Mouse (Mus musculus) layer of hippocampus, postnatal 14 days (tissue): Measurements from ENCODE around the gene Polr2i. TPM values are rescaled to one million over a fixed set of nuclear protein-coding genes. Genes with fewer than 3 reads are reported as not detected.
"Not testable (repeated sequence)": the region's sequence is repeated elsewhere in the genome, so short reads cannot be mapped to it uniquely, and the experiment has no call there.

ENCODE experiments used
- DNase-seq, 2 experiments: peaks; one replicate each; pipeline ENCODE4 v3.0.0; 2021 to 2022; ENCODE audit warnings: low spot score in 2 of 2, mixed read lengths in 1 of 2
- total RNA-seq, 2 experiments: library from RNA; stranded (reverse); gene quantifications; 2 replicates each; pipeline ENCODE4 v1.2.3; 2021

Polr2i gene
- total RNA-seq, 2 experiments from 2014 or later, result 53.9 to 58.0 TPM

GRCm38 (mm10) chr7:30202895-30203690 lies 28.7 kb upstream of the Polr2i start:
- no peak for DNase-seq

- DNase-seq, result no peak
These were observed 27.4 kb upstream of the Polr2i start for GRCm38 (mm10) chr7:30204380-30204779.

- DNase-seq, result peak in 1 of 2 experiments; percentile 59
These were observed 26.4 kb upstream of the Polr2i start for GRCm38 (mm10) chr7:30205383-30205782.

GRCm38 (mm10) chr7:30206364-30206763 lies 25.4 kb upstream of the Polr2i start:
- DNase-seq, result not testable (repeated sequence)

GRCm38 (mm10) chr7:30211025-30211424 lies 20.7 kb upstream of the Polr2i start:
- no peak for DNase-seq

GRCm38 (mm10) chr7:30213881-30214280 lies 17.9 kb upstream of the Polr2i start:
- no peak for DNase-seq

- DNase-seq, result no peak
These were observed 15.9 kb upstream of the Polr2i start for GRCm38 (mm10) chr7:30215875-30216274.

GRCm38 (mm10) chr7:30216723-30217151 lies 15.0 kb upstream of the Polr2i start:
- peak; percentile 50 to 78 for DNase-seq

GRCm38 (mm10) chr7:30217277-30217676 lies 14.5 kb upstream of the Polr2i start:
- DNase-seq, result no peak

- DNase-seq, result peak in 1 of 2 experiments; percentile 37
These were observed 12.3 kb upstream of the Polr2i start for GRCm38 (mm10) chr7:30219293-30220007.

GRCm38 (mm10) chr7:30220008-30220356 lies 11.8 kb upstream of the Polr2i start:
- DNase-seq, result no peak

- no peak for DNase-seq
These were observed 10.3 kb upstream of the Polr2i start for GRCm38 (mm10) chr7:30221433-30221832.

GRCm38 (mm10) chr7:30222205-30222604 lies 9.5 kb upstream of the Polr2i start:
- DNase-seq, result no peak

- DNase-seq, result no peak
These were observed 7.5 kb upstream of the Polr2i start for GRCm38 (mm10) chr7:30224206-30224605.

- peak in 1 of 2 experiments; percentile 29 for DNase-seq
These were observed 450 bp upstream of the Polr2i start for GRCm38 (mm10) chr7:30231328-30231668.

- peak; percentile 40 to 54 for DNase-seq
These were observed 942 bp downstream of the Polr2i start for GRCm38 (mm10) chr7:30232631-30233148.

- peak in 1 of 2 experiments; percentile 17 for DNase-seq
These were observed 1.6 kb downstream of the Polr2i start for GRCm38 (mm10) chr7:30233387-30233786.

- DNase-seq, result no peak
These were observed 2.6 kb downstream of the Polr2i start for GRCm38 (mm10) chr7:30234276-30234858.

GRCm38 (mm10) chr7:30235091-30235490 lies 3.3 kb downstream of the Polr2i start:
- no peak for DNase-seq

GRCm38 (mm10) chr7:30235625-30236024 lies 3.9 kb downstream of the Polr2i start, which contains the start of gene Ovol3:
Ovol3 (minus strand) TSS chr7:30235725.
- no peak for DNase-seq

- not testable (repeated sequence) for DNase-seq
These were observed 5.6 kb downstream of the Polr2i start for GRCm38 (mm10) chr7:30237374-30237773.
